Mouse (Mus musculus) adrenal gland, postnatal 4 days (tissue): ENCODE results near the gene Upk1a. TPM values are rescaled to one million over a fixed set of nuclear protein-coding genes. Genes with fewer than 3 reads are reported as not detected.

ENCODE experiments used
- microRNA-seq: library from miRNA; unstranded; fragments of <30 nt; microRNA quantifications from one replicate; pipeline ENCODE4 v1.2.0, GENCODE M21; 2021
- total RNA-seq, 2 experiments: library from RNA; stranded (reverse); gene quantifications; 2 replicates each; pipeline ENCODE4 v1.2.3; 2021

The Upk1a gene
- total RNA-seq, 2 experiments from 2014 or later, result 0.93 to 1.2 TPM

Small RNAs within 50 kb of the gene (microRNA-seq; reads per million reads assigned to microRNA genes)
- gene Mir3569, result 0.79 reads per million

Other genes starting within 250 kb of the Upk1a start
- gene Tyrobp, start 199.1 kb downstream of the Upk1a start, total RNA-seq, result 10 to 100 TPM; 26.6 to 40.2 TPM
- 1 to 10 TPM; 1.6 to 2.2 TPM for gene Hcst, start 193.0 kb downstream of the Upk1a start, total RNA-seq
- gene Nfkbid, start 191.1 kb downstream of the Upk1a start, total RNA-seq, result 1 to 10 TPM; 2.1 to 2.3 TPM
- gene Aplp1, start 167.3 kb downstream of the Upk1a start, total RNA-seq, result 10 to 100 TPM; 49.5 to 59.1 TPM
- gene Kirrel2, start 155.2 kb downstream of the Upk1a start, total RNA-seq, result 1 to 10 TPM in 1 of 2 experiments, under 1 TPM in 1; 0.14 to 1.3 TPM
- gene Nphs1, start 154.5 kb downstream of the Upk1a start, total RNA-seq, result 1 to 10 TPM in 1 of 2 experiments, under 1 TPM in 1; 0.08 to 7.1 TPM
- gene Prodh2, start 119.2 kb downstream of the Upk1a start, total RNA-seq, result 10 to 100 TPM; 11.6 to 24.9 TPM
- gene Arhgap33, start 77.8 kb downstream of the Upk1a start, total RNA-seq, result 10 to 100 TPM; 19.3 to 22.9 TPM
- 10 to 100 TPM; 36.3 to 45.7 TPM for gene Hspb6, start 60.7 kb downstream of the Upk1a start, total RNA-seq
- gene Proser3, start 60.5 kb downstream of the Upk1a start, total RNA-seq, result 10 to 100 TPM; 12.9 to 16.3 TPM
- gene Lin37, start 53.0 kb downstream of the Upk1a start, total RNA-seq, result 10 to 100 TPM; 67.7 to 78.0 TPM
- 10 to 100 TPM; 70.4 to 75.2 TPM for gene U2af1l4, start 49.5 kb downstream of the Upk1a start, total RNA-seq
- gene Gm49396, start 49.5 kb downstream of the Upk1a start, total RNA-seq, result 1 to 10 TPM; 7.6 to 8.7 TPM
- 100 to 1,000 TPM; 125 to 131 TPM for gene Psenen, start 49.2 kb downstream of the Upk1a start, total RNA-seq
- gene Igflr1, start 47.4 kb downstream of the Upk1a start, total RNA-seq, result 1 to 10 TPM; 4.5 to 5.2 TPM
- gene Kmt2b, start 24.1 kb downstream of the Upk1a start, total RNA-seq, result 10 to 100 TPM; 71.4 to 84.4 TPM
- under 1 TPM in 1 of 2 experiments, not detected in 1; 0.65 TPM for gene Zbtb32, start 13.9 kb downstream of the Upk1a start, total RNA-seq
- gene Cox6b1, start 13.3 kb upstream of the Upk1a start, total RNA-seq, result 100 to 1,000 TPM; 750 to 830 TPM
- not detected for gene Etv2, start 23.0 kb upstream of the Upk1a start, total RNA-seq
- gene Rbm42, start 37.5 kb upstream of the Upk1a start, total RNA-seq, result 10 to 100 TPM; 89.2 to 89.5 TPM
- gene Haus5, start 52.1 kb upstream of the Upk1a start, total RNA-seq, result 10 to 100 TPM; 20.8 to 22.9 TPM
- gene Pmis2, start 58.8 kb upstream of the Upk1a start, total RNA-seq, result not detected
- gene 2200002J24Rik, start 86.1 kb upstream of the Upk1a start, total RNA-seq, result 1 to 10 TPM; 3.8 to 5.2 TPM
- 1 to 10 TPM; 2.8 to 3.6 TPM for gene Atp4a, start 99.4 kb upstream of the Upk1a start, total RNA-seq
- 100 to 1,000 TPM; 170 to 181 TPM for gene Tmem147, start 116.7 kb upstream of the Upk1a start, total RNA-seq
- gene Gapdhs, start 130.8 kb upstream of the Upk1a start, total RNA-seq, result not detected
- gene Sbsn, start 138.6 kb upstream of the Upk1a start, total RNA-seq, result 10 to 100 TPM; 32.1 to 36.8 TPM
- gene Dmkn, start 150.9 kb upstream of the Upk1a start, total RNA-seq, result 1 to 10 TPM; 3.2 to 4.2 TPM
- gene Krtdap, start 175.0 kb upstream of the Upk1a start, total RNA-seq, result 1 to 10 TPM; 1.9 to 3.1 TPM
- 1 to 10 TPM; 2.7 to 2.9 TPM for gene Ffar2, start 210.9 kb upstream of the Upk1a start, total RNA-seq
- gene Ffar3, start 243.3 kb upstream of the Upk1a start, total RNA-seq, result 1 to 10 TPM in 1 of 2 experiments, under 1 TPM in 1; 0.37 to 1.6 TPM
- under 1 TPM in 1 of 2 experiments, not detected in 1; 0.59 TPM for gene Ffar1, start 248.7 kb upstream of the Upk1a start, total RNA-seq